Mouse (Mus musculus) left cerebral cortex, postnatal 25 days (tissue): ENCODE data around the gene Slc25a42. TPM values are rescaled to one million over a fixed set of nuclear protein-coding genes. Genes with fewer than 3 reads are reported as not detected.

ENCODE experiments used
- DNase-seq, 2 experiments: peaks; one replicate each; pipeline ENCODE4 v3.0.0; 2022; ENCODE audit warnings: low spot score in 2 of 2, mixed read lengths in 1 of 2
- intact Hi-C: fragments of 180-260 bp; cut with DNase I; formaldehyde crosslinking; loops from one replicate; pipeline ENCODE4 v1.15.1; 2025
- total RNA-seq, 2 experiments: library from RNA; stranded (reverse); gene quantifications; 2 replicates each; pipeline ENCODE4 v1.2.3; 2021

Slc25a42 gene
- 10 to 100 TPM; 33.5 to 36.5 TPM for total RNA-seq

DNA sequence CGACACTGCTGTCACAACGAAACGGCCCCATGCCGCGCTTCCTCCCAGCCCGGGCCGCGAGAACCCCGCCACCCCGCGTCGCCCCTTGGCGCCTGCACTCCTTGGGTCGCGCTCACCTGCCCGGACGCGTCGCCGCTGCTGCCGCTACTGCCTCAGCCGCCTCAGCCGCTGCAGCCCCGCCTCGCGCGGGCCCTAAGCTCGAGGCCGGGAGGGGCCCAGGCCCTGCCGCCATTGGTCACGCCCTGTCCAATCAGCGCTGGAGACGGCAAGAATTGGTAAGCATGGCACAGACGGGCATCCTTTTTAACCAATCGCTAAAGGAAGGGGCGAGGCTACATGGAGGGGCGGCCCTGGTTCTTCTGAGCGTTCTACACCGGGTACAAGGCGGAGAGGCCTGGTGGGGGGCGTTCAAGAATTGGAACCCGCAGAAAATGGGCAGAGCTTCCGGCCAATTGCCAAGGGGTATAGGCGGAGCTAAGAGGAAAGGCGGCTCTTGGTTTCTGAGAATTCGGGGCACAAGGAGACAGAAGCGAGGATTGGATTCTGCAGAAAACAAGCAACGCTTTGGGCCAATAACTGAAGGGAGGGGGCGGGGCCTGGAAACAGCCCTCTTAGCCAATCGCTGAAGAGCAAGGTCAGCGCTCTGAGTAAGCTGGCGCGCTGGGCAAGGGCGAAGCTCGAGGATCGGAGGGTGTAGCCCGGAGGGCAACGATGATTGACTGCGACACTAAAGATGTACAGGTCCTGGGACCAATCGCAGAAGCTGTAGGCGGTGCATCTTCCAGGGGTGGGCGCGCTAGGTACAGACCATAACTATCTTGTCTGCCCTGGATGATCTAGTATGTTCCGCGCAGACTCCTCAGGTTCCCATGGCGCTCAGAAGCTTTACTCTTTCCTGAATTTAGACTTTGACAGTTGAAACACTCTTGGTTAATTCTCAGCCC is at the start of gene Slc25a42:
Slc25a42 (minus strand) TSS at position 194 of the 944 bp plus-strand sequence.
- peak; percentile 97 to 100 for DNase-seq
- intact Hi-C loops = loop anchor here (5.0 kb wide), 1 partner anchor 310 kb away; the partner anchor contains the start of genes Ndufa13, Tssk6 and Yjefn3

DNA sequence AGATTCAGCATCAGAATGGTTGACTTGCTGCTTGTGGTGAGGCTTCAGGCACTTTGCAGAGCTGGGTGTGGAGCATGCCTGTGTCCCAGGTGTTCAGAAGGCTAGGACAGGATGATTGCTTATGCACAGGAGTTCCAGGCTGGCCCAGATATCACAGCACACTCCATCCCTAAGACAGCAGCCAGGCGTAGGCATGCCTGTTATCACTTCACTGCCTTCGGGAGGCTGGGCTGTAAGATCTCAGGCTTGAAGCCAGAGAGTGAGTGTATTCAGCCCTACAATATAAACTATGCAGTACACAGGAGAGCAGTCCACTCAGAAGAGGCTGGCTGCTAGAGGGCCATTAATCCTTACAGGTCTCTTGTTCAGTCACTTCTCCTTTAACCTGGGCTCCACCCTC is 46.9 kb upstream of the Slc25a42 start:
- intact Hi-C loops = no loop called here
- DNase-seq = peak in 1 of 2 experiments; percentile 24

DNA sequence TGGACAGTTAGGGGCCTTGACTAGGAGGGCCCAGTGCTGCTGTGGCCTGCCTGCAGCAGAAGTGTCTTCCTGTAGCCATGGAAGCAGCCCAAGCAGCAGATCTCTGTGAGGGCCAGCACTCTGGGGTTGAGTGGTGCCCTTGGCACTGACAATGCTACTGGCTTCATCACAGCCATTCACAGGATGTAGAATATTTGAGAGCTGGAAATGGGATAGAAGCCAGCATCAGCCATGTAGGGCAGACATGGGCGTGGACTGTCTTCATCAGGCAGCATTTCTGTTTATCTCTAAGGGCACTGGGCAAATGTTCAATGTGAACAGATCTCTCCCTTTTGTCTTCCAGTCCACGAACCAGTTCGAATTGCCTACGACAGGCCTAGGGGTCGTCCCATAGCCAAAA is 46.5 kb upstream of the Slc25a42 start:
- DNase-seq = no peak
- intact Hi-C loops = no loop called here

DNA sequence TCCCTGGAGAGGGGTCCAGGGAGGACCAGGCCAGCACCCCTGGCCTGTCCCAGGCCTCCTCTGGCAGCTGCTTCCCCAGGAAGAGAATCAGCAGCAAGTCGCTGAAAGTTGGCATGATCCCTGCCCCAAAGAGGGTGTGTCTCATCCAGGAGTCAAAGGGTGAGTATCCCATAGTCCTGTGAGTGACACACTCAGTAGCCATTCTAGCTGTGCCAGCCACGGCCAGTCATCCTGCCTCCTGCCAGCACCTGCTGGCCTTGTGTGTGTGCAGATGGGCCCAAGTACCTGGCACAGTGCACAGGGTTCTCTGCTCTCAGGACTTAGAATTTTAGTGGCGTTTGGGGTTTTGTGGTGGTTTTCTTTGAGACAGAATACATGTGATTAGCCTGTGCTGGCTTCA is 45.4 kb upstream of the Slc25a42 start:
- intact Hi-C loops = no loop called here

DNA sequence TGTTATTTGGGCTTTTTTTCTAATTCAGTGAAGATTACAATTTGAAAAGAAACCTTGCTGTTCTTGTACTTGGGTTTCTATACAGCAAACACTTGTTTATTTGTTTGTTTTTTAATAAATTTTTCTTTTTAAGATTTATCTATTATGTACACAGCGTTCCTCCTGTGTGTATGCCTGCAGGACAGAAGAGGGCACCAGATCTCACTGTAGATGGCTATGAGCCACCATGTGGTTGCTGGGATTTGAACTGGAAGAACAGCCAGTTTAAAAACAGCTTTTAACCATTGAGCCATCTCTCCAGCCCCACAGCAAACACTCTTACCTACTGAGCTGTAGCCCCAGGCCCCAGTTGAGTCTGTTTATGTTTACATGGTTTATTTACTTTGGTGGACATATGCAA is 42.5 kb upstream of the Slc25a42 start:
- DNase-seq = no peak
- intact Hi-C loops = no loop called here

More for the DNA sequence above, 45.4 kb upstream of the Slc25a42 start:
- no peak for DNase-seq

DNA sequence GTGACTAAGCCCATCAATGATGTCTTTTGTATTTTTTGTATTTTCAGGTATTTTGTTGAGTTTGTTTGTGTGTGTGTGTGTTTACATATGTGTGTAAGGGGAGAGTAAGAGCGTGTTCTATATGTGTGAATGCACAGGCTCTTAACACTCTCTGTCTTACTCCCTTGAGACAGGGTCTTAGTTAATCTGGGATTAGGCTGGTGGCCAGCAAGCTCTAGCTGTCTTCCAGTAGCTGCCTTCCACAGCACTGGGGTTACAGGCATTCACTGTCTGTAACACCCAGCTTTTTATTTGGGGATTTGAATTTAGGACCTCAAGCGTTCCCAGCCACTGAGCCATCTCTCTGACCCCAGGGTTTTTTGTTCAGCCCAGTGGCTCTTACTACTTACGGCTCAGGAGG is 35.7 kb upstream of the Slc25a42 start:
- no peak for DNase-seq
- intact Hi-C loops = no loop called here

DNA sequence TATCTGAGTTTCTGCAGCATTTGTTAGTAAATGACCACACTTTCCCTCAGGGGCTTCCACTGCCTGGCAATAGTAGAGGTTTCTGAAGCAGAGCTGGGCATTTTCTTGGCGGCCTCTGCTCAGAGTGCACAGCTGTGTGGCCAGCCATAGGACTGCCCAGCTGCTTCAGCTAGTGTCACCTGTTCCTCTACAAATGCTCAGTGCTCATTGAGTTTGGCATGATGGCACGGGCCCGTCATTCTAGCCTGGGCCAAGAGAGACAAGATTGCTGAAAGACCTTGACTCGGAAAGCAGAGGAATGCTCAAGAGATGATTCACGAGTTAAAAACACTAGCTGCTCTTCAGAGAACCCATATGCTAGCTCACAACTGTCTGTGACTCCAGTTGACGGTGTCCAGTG is 34.5 kb upstream of the Slc25a42 start:
- intact Hi-C loops = no loop called here
- DNase-seq = no peak

DNA sequence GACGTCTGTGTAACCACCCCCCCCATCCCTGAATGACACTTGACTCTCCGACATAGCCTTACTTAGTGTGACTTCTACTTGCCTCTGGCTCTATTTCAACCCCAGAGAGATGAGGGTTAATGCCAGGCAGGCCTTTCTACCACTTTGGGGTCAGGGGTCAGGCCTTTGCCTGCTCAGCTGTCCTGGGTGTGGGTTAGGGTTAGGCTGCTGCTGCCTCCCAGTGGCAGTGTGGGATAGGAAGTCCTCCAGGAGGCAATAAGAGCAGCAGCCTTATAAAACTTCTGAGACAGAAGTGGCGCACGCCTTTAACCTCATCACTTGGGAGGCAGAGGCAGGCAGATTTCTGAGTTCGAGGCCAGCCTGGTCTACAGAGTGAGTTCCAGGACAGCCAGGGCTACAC is 28.5 kb upstream of the Slc25a42 start:
- DNase-seq = no peak
- intact Hi-C loops = no loop called here

DNA sequence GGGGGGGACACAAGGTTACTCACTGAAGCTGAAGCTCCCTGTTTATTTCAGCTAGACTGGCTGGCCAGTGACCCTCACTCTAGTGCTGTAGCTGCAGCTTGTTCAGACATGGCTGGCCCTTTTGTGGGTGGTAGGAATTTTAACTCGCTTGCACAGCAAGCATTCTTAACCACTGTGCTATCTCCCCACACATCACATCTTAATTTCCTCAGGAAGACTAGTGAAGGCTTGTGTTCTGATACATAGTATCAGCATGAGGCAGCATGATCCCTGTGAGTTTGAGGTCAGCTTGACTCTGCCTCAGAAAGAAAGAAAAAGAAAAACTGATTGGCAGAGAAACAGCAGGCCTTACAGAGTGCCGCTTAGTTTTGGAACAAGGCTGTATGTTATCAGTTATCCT is 25.7 kb upstream of the Slc25a42 start:
- DNase-seq = no peak
- intact Hi-C loops = no loop called here

DNA sequence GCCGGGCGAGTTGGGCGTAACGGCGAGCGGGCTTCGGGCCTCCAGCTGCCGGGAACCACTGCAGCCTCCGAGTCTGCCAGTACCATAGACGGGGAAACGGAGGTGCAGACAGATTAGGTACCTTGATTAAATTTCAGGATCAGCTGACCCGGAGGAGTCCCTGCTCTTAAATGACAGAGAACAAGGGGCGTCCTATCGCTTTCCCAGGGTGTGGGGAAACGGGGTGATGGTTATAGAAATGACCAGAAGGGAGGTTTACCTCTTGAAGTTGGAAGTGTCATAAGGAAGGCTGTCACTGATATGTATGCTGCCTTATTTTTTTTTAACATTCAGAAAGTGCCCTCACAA is 22.6 kb upstream of the Slc25a42 start:
- intact Hi-C loops = loop anchor here (1.0 kb wide), 1 partner anchor 48 kb away; the partner anchor contains the start of gene Homer3

DNA sequence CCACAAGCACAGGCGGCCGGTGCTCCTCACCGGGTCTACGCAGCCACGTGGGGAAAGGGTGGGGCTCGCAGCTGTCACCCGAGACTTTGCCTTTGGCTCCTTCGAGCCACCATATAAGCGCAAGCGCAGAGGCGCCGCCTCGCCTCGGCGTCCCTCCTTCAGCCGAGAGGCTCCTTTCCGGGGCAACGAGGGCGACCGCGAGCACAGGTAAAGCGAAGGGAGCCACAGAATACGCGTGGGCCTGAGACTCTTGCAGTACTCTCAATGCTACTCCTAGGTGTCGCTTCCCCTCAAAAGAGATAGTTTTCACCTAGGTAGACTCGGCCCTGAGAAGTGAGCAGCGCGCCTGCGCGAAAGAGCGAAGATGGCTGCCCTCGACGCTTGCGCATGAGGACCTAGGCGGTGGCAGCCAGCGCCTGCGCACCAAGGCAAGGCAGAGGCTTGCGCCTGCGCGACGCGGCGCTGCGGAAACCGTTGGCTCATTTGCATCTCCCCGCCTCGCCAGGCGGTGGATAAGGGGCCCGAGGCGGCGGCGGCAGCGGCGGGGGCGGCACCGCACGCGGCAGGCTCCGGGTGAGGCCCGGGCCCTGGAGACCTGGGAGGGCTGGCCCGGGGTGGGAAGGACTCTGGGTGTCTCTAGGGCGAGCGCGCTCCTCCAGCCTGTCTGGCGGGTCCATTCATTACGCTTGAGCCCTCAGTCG is 22.1 kb upstream of the Slc25a42 start, which contains the start of the genes Sugp2 and Armc6:
Sugp2 (plus strand) TSS at position 147 of the 701 bp plus-strand sequence.
Armc6 (minus strand) TSS at position 387 of the 701 bp plus-strand sequence.
- intact Hi-C loops = loop anchor here (1.0 kb wide), 1 partner anchor 48 kb away; the partner anchor contains the start of gene Homer3
- DNase-seq = peak; percentile 96 to 97

More for the DNA sequence above, 22.6 kb upstream of the Slc25a42 start:
- DNase-seq = no peak

DNA sequence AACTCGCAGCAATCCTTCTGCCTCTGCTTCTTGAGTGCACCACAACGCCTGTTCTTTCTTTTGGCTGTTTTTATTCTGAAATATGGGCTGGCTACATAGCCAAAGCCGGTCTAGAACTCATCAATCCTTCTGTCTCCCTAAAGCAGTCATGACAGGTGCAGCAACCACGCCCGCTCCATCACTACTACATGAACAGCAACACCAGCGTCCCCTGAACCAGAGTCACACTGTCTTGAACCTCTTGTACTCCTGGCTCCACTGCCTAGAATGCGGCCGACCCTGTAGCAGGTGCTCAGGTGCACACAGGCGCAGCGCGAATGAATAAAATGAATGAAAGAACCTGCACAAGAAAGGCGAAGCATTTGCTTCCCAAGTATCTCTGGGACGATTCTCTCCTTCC is 21.5 kb upstream of the Slc25a42 start:
- intact Hi-C loops = loop anchor here (1.0 kb wide), 1 partner anchor 49 kb away; the partner anchor contains the start of gene Homer3
- no peak for DNase-seq

DNA sequence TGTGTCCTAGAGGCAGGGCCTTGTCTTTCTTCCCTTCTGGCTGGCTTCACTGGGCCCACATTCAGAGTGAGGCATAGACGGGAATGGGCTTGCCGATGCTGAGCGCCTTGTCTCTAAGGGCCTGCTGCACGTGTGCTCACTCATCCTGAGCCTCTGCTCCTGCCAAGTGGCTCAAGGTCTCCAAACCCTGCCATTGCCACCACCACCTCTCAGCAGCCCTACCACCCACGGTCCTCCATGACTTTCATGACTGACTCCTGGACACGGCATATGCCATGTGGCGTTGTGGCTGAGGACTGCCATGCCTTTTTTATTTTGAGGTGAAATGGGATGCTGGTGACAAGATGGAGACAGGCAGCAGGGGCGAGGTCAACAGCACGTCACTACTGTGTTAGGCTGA is 18.7 kb upstream of the Slc25a42 start:
- DNase-seq = no peak
- intact Hi-C loops = no loop called here

DNA sequence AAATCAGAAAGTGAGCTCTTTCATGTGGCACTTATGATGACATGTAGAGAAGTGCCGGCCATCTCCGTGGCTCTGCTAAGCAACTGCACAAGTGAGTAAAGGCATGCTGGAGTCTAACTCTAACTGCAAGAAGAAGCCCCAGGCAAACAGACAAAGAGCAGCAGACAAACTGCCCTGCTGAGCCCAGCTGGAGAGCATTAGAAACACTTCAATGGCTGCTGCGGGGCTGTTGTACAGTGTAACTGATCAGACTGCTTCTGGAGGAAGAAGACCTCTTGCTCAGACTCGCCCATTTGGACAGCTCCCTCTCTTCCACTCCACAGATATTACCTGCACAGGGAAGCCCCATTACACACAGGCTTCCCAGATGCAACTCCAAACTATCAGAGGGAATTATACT is 15.9 kb upstream of the Slc25a42 start:
- intact Hi-C loops = no loop called here

DNA sequence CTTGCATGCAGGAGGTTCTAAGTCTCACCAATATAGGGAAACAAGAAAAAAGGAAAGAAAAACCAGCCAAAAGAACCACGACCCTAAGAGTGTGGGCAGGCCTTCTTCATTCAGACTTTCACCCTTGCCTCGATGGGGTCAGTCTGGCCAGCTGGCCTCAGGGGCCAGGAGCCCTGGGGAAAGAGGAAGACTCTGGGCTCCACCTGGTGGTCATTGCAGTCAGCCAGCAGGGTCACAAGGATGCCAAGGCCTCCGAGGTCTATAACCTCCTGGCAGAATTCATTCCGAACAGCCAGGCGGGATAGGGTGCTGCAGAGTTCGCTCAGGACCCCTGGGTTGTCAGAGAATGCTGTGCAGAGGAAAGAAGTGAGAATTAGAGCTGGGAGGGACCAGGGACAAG is 11.2 kb upstream of the Slc25a42 start:
- intact Hi-C loops = loop anchor here (5.0 kb wide), 1 partner anchor 46 kb away; no protein-coding TSS in a partner anchor
- DNase-seq = no peak

More for the DNA sequence above, 15.9 kb upstream of the Slc25a42 start:
- no peak for DNase-seq

DNA sequence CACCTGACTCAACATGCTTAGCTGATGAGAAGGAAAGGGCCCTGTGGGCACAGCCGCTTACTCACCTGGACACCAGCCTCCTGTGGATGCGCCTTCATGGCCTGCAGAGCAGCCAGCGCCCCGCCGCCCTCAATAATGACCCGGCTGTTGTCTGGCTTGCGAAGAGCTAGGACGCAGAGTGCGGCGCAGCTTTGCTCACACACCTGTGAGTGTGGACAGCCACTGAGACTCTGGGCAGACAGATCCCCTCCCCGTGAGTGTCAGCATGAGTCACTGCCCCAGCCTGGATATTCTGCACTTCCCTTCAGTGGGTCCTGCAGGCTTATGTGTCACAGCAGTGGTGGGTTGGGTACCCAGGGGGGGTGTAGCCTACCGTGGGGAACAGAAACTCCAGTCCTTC is 9.9 kb upstream of the Slc25a42 start:
- no peak for DNase-seq
- intact Hi-C loops = loop anchor here (5.0 kb wide), 1 partner anchor 45 kb away; no protein-coding TSS in a partner anchor

DNA sequence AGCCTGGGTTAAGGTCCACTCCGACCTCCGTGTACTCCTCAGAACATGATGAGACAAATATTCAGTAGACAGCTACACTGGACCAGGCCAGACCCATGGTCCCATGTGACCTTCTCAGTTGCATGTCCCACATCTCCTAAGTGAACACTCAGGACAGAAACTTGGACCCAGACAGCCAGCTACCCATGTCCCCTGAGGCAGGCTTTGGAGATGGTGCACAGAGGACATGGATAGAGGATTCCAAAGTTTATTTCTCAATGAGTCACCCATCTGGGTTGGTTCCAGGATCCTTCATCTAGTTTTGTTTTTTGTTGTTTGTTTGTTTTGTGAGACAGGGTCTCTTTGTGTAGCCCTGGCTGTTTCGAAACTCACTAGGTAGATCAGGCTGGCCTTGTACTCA is 8.8 kb upstream of the Slc25a42 start:
- no peak for DNase-seq
- intact Hi-C loops = loop anchor here (5.0 kb wide), 1 partner anchor 44 kb away; no protein-coding TSS in a partner anchor

DNA sequence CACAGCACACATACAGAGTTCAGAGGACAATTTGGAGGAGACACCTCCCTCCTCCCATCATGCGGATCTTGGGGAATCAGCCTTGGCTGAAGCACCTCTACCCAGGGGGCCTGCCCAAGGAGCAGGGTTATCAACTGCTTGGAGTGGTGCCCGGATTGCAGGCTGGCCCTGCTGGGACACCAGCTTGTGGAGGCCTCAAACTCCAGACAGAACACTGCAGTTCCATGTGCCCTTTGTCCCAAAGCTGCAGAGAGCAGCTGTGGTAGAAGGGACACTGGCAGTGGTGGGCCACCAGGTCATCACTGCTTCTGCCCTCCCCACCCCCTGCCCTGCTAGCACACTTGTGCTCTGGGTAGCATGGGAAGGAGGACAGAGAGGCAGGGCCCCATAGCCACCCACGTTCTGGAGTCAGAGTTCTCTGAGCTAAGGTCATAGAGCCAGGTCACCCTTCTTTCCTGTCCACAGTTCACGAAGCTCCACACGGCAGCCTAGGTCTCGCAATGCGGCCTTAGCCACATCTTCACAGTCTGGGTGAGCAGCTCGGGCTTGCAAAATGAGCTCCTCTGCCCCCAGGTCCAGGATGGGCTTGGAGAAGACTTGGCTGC is 8.2 kb upstream of the Slc25a42 start:
- intact Hi-C loops = loop anchor here (5.0 kb wide), 1 partner anchor 43 kb away; no protein-coding TSS in a partner anchor
- no peak for DNase-seq

DNA sequence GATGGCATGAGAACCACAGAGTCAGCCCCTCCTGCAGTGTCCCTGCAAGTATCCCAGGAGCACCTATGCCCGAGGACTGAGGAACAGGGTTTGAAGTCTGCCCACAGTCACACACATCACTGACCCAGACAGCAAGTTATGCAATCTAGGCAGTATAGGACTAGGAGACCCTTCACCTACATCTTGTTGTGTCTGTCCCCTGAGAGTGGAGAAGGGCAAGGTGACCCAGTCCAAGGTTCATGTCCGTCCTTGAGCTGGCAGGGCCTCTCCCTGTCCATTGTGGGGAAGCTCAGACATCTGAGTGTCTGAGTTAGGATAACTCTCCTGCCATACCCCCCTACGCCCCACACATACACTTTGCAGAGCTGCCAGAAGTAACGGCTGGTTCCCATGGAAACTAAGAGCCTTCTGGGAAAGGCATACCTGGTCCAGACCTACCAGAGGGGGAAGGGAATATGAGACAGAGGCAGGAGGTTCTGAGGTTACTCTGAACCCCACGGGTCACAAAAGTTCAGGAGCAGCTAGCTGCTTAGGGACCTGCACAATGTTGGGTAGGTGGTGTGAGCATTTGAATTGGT is 7.1 kb upstream of the Slc25a42 start:
- intact Hi-C loops = no loop called here

More for the DNA sequence above, 7.1 kb upstream of the Slc25a42 start:
- DNase-seq = peak in 1 of 2 experiments; percentile 47
